Mouse (Mus musculus) stomach, embryonic 14.5 days (tissue): ENCODE measurements around the gene Atg16l2. TPM values are rescaled to one million over a fixed set of nuclear protein-coding genes. Genes with fewer than 3 reads are reported as not detected.

Experiments
- ATAC-seq: fragments of 200-750 bp; cut with Nextera tagmentation; 2 replicates; pipeline ENCODE4 v1.8.0; 2017; ENCODE audit warnings: low read depth, moderate TSS enrichment; ENCODE audit not compliant: insufficient number of reproducible peaks, insufficient read depth, low FRiP score
- H3K27ac ChIP-seq: fragments of 300-500 bp; sonication (generic); 2 replicates; pipeline ENCODE4 v1.5.1; 2014; ENCODE audit warnings: mild to moderate bottlenecking, low read length, moderate library complexity, mixed read lengths
- H3K27me3 ChIP-seq: fragments of 300-500 bp; sonication (generic); 2 replicates; pipeline ENCODE4 v1.6.1; 2014; ENCODE audit warnings: low read length, control low read depth, mixed read lengths; ENCODE audit not compliant: control insufficient read depth, insufficient read depth
- H3K36me3 ChIP-seq: fragments of 300-500 bp; sonication (generic); 2 replicates; pipeline ENCODE4 v1.6.1; 2014; ENCODE audit warnings: mild to moderate bottlenecking, control low read depth, low read length, moderate library complexity, mixed read lengths; ENCODE audit not compliant: control insufficient read depth, insufficient read depth
- H3K4me1 ChIP-seq: fragments of 300-500 bp; sonication (generic); 2 replicates; pipeline ENCODE4 v1.6.1; 2014; ENCODE audit warnings: low read length, control low read depth, mixed read lengths; ENCODE audit not compliant: control insufficient read depth, insufficient read depth
- H3K4me2 ChIP-seq: fragments of 300-500 bp; sonication (generic); replicated peaks from 2 replicates; pipeline ENCODE4 v1.6.1; 2014; ENCODE audit warnings: low read depth, low read length, control low read depth
- H3K4me3 ChIP-seq: fragments of 300-500 bp; sonication (generic); 2 replicates; pipeline ENCODE4 v1.5.1; 2014; ENCODE audit warnings: low read depth, low read length, control low read depth
- H3K9ac ChIP-seq: fragments of 300-500 bp; sonication (generic); replicated peaks from 2 replicates; pipeline ENCODE4 v1.6.1; 2014; ENCODE audit warnings: low read depth, mild to moderate bottlenecking, control low read depth, low read length, moderate library complexity, mixed read lengths
- H3K9me3 ChIP-seq: fragments of 300-500 bp; sonication (generic); 2 replicates; pipeline ENCODE4 v1.6.1; 2016; ENCODE audit warnings: low read depth, low read length, control low read depth; ENCODE audit not compliant: control insufficient read depth
- WGBS: fragments of 180-500 bp; shearing (Covaris S2); extraction: QIAGEN DNeasy Blood & Tissue Kit; methylation state at CpG from one replicate; pipeline ENCODE4 v1.1.7; 2014; 5-methylcytosine and 5-hydroxymethylcytosine counted together
- polyA plus RNA-seq: library from polyadenylated mRNA; unstranded; fragments of >200 nt; fragmentation: Nextera tagmentation; extraction: Ambion mirVana; gene quantifications from 2 replicates; pipeline ENCODE4 v1.2.1, GENCODE M21; 2014

Atg16l2 gene
- polyA plus RNA-seq, 1 experiment from 2014 or later: 16.2 TPM

- H3K4me3 ChIP-seq: no peak overlapping the region
- ATAC-seq: no peak
- 0 out of 2 replicates have a peak, but pooled peaks cover 4% of the 10 kb centered on the region for H3K4me1 ChIP-seq
- peaks cover 10% of the 10 kb centered on the region; the same call in 1 of the 2 replicates for H3K36me3 ChIP-seq
- no peaks in the 10 kb centered on the region for H3K9me3 ChIP-seq
- no peaks in the 10 kb centered on the region for H3K27me3 ChIP-seq
- no peak overlapping the region for H3K9ac ChIP-seq
- 61% methylated on average over 4 of the region's 4 CpGs for WGBS
- no peak overlapping the region for H3K27ac ChIP-seq
- no peak overlapping the region for H3K4me2 ChIP-seq
Measured at GRCm38 (mm10) chr7:101293611-101294010, 8.4 kb downstream of the Atg16l2 start.

GRCm38 (mm10) chr7:101293138-101293537 is 8.9 kb downstream of the Atg16l2 start:
- WGBS: 52% methylated on average over 4 of the region's 4 CpGs
- H3K36me3 ChIP-seq: peaks cover 10% of the 10 kb centered on the region; the same call in 1 of the 2 replicates
- no peaks in the 10 kb centered on the region for H3K9me3 ChIP-seq
- 0 out of 2 replicates have a peak, but pooled peaks cover 4% of the 10 kb centered on the region for H3K4me1 ChIP-seq
- no peak overlapping the region for H3K4me3 ChIP-seq
- no peak for ATAC-seq
- no peak overlapping the region for H3K4me2 ChIP-seq
- no peak overlapping the region for H3K9ac ChIP-seq
- H3K27me3 ChIP-seq: no peaks in the 10 kb centered on the region
- no peak overlapping the region for H3K27ac ChIP-seq

- H3K4me3 ChIP-seq: no peak overlapping the region
- no peak overlapping the region for H3K27ac ChIP-seq
- H3K4me1 ChIP-seq: 0 out of 2 replicates have a peak, but pooled peaks cover 4% of the 10 kb centered on the region
- no peak overlapping the region for H3K4me2 ChIP-seq
- no peaks in the 10 kb centered on the region for H3K9me3 ChIP-seq
- ATAC-seq: no peak
- no peaks in the 10 kb centered on the region for H3K27me3 ChIP-seq
- no peak overlapping the region for H3K9ac ChIP-seq
- WGBS: 87% methylated on average over 1 of the region's 1 CpGs
- H3K36me3 ChIP-seq: peaks cover 10% of the 10 kb centered on the region; the same call in 1 of the 2 replicates
Measured at GRCm38 (mm10) chr7:101292696-101293095, 9.4 kb downstream of the Atg16l2 start.

GRCm38 (mm10) chr7:101292086-101292485 is 10.0 kb downstream of the Atg16l2 start:
- Histone ChIP-seq H3K27me3 (no peaks in the 10 kb centered on the region), H3K4me2 (no peak overlapping the region), H3K36me3 (peaks cover 10% of the 10 kb centered on the region), H3K9me3 (no peaks in the 10 kb centered on the region), H3K4me3 (no peak overlapping the region), H3K4me1 (0 out of 2 replicates have a peak, but pooled peaks cover 4% of the 10 kb centered on the region), H3K9ac (no peak overlapping the region), H3K27ac (no peak overlapping the region)
- WGBS: 60% methylated on average over 4 of the region's 4 CpGs
- ATAC-seq: no peak

GRCm38 (mm10) chr7:101291641-101292040 is 10.4 kb downstream of the Atg16l2 start:
- H3K27ac ChIP-seq: no peak overlapping the region
- WGBS: 91% methylated on average over 8 of the region's 8 CpGs
- H3K27me3 ChIP-seq: no peaks in the 10 kb centered on the region
- H3K36me3 ChIP-seq: peaks cover 14% of the 10 kb centered on the region
- no peak for ATAC-seq
- H3K4me2 ChIP-seq: no peak overlapping the region
- H3K9me3 ChIP-seq: no peaks in the 10 kb centered on the region
- no peak overlapping the region for H3K9ac ChIP-seq
- no peaks in the 10 kb centered on the region for H3K4me1 ChIP-seq
- no peak overlapping the region for H3K4me3 ChIP-seq

GRCm38 (mm10) chr7:101291211-101291610 is 10.8 kb downstream of the Atg16l2 start:
- no peak overlapping the region for H3K4me3 ChIP-seq
- H3K27ac ChIP-seq: no peak overlapping the region
- H3K9me3 ChIP-seq: no peaks in the 10 kb centered on the region
- ATAC-seq: no peak
- H3K9ac ChIP-seq: no peak overlapping the region
- no peaks in the 10 kb centered on the region for H3K27me3 ChIP-seq
- no peaks in the 10 kb centered on the region for H3K4me1 ChIP-seq
- H3K4me2 ChIP-seq: no peak overlapping the region
- WGBS: 84% methylated on average over 5 of the region's 5 CpGs
- H3K36me3 ChIP-seq: peaks cover 16% of the 10 kb centered on the region

GRCm38 (mm10) chr7:101290401-101290800 is 11.7 kb downstream of the Atg16l2 start:
- no peak for ATAC-seq
- H3K4me2 ChIP-seq: no peak overlapping the region
- peaks cover 22% of the 10 kb centered on the region for H3K36me3 ChIP-seq
- H3K4me3 ChIP-seq: no peak overlapping the region
- H3K4me1 ChIP-seq: no peaks in the 10 kb centered on the region
- H3K27ac ChIP-seq: no peak overlapping the region
- no peak overlapping the region for H3K9ac ChIP-seq
- no peaks in the 10 kb centered on the region for H3K27me3 ChIP-seq
- H3K9me3 ChIP-seq: no peaks in the 10 kb centered on the region
- WGBS: 84% methylated on average over 10 of the region's 10 CpGs

GRCm38 (mm10) chr7:101288436-101288835 is 13.6 kb downstream of the Atg16l2 start:
- Histone ChIP-seq H3K4me3 (no peak overlapping the region), H3K27ac (no peak overlapping the region), H3K9ac (no peak overlapping the region), H3K36me3 (peaks cover 27% of the 10 kb centered on the region), H3K4me1 (no peaks in the 10 kb centered on the region), H3K4me2 (no peak overlapping the region), H3K9me3 (no peaks in the 10 kb centered on the region), H3K27me3 (no peaks in the 10 kb centered on the region)
- WGBS: 36% methylated on average over 4 of the region's 4 CpGs
- ATAC-seq: no peak

- Histone ChIP-seq H3K27ac (no peak overlapping the region), H3K27me3 (no peaks in the 10 kb centered on the region), H3K4me1 (no peaks in the 10 kb centered on the region), H3K4me2 (no peak overlapping the region), H3K9ac (no peak overlapping the region), H3K9me3 (no peaks in the 10 kb centered on the region), H3K4me3 (no peak overlapping the region), H3K36me3 (peaks cover 33% of the 10 kb centered on the region)
- WGBS: 85% methylated on average over 2 of the region's 2 CpGs
- ATAC-seq: no peak
Measured at GRCm38 (mm10) chr7:101287820-101288219, 14.2 kb downstream of the Atg16l2 start.
